Mouse (Mus musculus) cerebellum, adult 11 months (tissue): ENCODE data around the gene Apex2.
A peak's percentile ranks its signal among the peaks of the same experiment; 100 is the strongest.
"Not testable (repeated sequence)": the region's sequence is repeated elsewhere in the genome, so short reads cannot be mapped to it uniquely, and the experiment has no call there.

Experiments
- DNase-seq: peaks from one replicate; pipeline ENCODE4 v3.0.0; 2022

Gene Apex2

GRCm38 (mm10) chrX:150486314-150487030 lies 103.2 kb downstream of the Apex2 start:
- not testable (repeated sequence) for DNase-seq

- peak; percentile 89 for DNase-seq
Measured at GRCm38 (mm10) chrX:150477854-150478780, 111.6 kb downstream of the Apex2 start.

DNA sequence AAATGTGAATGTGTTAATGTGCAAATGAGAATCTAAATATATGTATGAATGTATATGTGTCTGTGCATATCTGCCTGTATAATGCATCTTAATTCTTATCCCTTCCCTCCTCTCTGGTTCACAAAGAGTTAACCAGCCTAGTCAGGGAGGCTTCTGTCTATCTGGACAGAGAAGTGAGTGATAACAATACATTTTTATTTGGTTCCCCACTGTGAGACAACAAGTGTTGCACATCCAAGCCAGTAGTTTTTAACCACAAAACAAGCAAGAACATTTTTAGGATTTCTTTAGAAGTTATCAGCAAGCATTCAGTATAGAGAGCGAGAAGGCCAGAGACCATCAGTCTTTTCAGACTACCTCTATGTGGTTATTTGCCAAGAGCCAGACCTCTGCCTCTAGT lies 118.3 kb downstream of the Apex2 start:
- no peak for DNase-seq
